Mouse (Mus musculus) forebrain, embryonic 13.5 days (tissue): Measurements from ENCODE around the gene Gata3. TPM values are rescaled to one million over a fixed set of nuclear protein-coding genes. Genes with fewer than 3 reads are reported as not detected.
A peak's percentile ranks its signal among the peaks of the same experiment; 100 is the strongest.

ENCODE experiments used
- ATAC-seq: fragments of 200-750 bp; cut with Nextera tagmentation; 2 replicates; pipeline ENCODE4 v1.8.0; 2017
- H3K27ac ChIP-seq: fragments of 300-500 bp; sonication (generic); 2 replicates; pipeline ENCODE4 v1.5.1; 2015; ENCODE audit warnings: inconsistent platforms, mild to moderate bottlenecking, moderate library complexity
- H3K27me3 ChIP-seq: fragments of 300-500 bp; sonication (generic); 2 replicates; pipeline ENCODE4 v1.6.1; 2015; ENCODE audit warnings: mild to moderate bottlenecking, inconsistent platforms
- H3K36me3 ChIP-seq: fragments of 300-500 bp; sonication (generic); 2 replicates; pipeline ENCODE4 v1.6.1; 2015; ENCODE audit warnings: mild to moderate bottlenecking, inconsistent platforms; ENCODE audit not compliant: poor library complexity, severe bottlenecking
- H3K4me1 ChIP-seq: fragments of 300-500 bp; sonication (generic); 2 replicates; pipeline ENCODE4 v1.6.1; 2015; ENCODE audit warnings: inconsistent platforms
- H3K4me2 ChIP-seq: fragments of 300-500 bp; sonication (generic); 2 replicates; pipeline ENCODE4 v1.6.1; 2015; ENCODE audit warnings: inconsistent platforms, mild to moderate bottlenecking, moderate library complexity
- H3K4me3 ChIP-seq: fragments of 300-500 bp; sonication (generic); 2 replicates; pipeline ENCODE4 v1.5.1; 2015; ENCODE audit warnings: mild to moderate bottlenecking, inconsistent platforms
- H3K9ac ChIP-seq: fragments of 300-500 bp; sonication (generic); 2 replicates; pipeline ENCODE4 v1.6.1; 2015; ENCODE audit warnings: mild to moderate bottlenecking, inconsistent platforms
- H3K9me3 ChIP-seq: fragments of 300-500 bp; sonication (generic); replicated peaks from 2 replicates; pipeline ENCODE4 v1.6.1; 2016; ENCODE audit warnings: inconsistent platforms
- WGBS: fragments of 180-500 bp; shearing (Covaris S2); methylation state at CpG from one replicate; pipeline ENCODE4 v1.1.7; 2015; 5-methylcytosine and 5-hydroxymethylcytosine counted together
- polyA plus RNA-seq: library from polyadenylated mRNA; unstranded; fragments of >200 nt; fragmentation: Nextera tagmentation; extraction: Ambion mirVana; gene quantifications from 2 replicates; pipeline ENCODE4 v1.2.1, GENCODE M21; 2015

Gata3 gene
- polyA plus RNA-seq, 1 experiment from 2014 or later: 3.3 TPM

DNA sequence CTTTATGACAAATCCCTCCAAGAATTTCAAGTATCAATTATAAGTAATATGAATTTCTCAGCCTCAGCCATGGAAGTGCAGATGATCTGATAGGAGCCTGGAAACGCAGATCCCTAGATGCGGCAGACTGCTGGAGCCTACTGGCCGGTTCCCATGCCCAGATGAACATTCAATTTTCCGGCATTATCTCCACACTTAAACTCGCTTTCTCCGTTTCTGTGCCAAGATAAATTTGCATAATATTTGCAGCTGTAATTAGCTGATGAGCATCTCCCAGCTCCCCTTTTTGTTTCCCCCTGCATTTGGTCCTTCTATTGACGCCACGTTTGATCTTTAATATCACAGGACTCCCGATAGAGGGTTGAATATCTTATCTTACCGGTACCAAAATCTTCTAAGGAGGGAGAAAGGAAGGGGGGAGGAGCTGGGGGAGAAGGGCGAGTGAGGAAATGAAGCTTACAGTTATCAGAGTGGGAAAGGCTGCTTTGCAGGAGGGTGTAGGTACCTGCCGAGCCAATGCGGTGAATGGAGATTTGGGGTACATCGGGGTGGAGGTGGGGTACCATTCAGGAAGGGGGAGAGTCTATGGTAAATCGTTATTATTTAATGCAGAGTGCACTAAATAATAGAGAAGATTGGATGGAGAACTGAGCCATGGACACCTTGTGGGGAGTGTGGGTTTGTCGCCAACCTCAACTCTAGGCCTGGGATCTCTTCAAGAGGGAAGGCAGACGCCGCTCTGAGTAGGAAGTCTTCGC is 5.2 kb upstream of the Gata3 start:
- Histone ChIP-seq H3K9me3 (no peaks in the 10 kb centered on the region), H3K4me2 (no peak overlapping the region), H3K27ac (no peak overlapping the region), H3K4me3 (no peak overlapping the region), H3K4me1 (peaks cover 6% of the 10 kb centered on the region; the same call in 1 of the 2 replicates), H3K36me3 (no peaks in the 10 kb centered on the region), H3K9ac (no peak overlapping the region), H3K27me3 (peaks cover 97% of the 10 kb centered on the region)
- no peak for ATAC-seq
- 2% methylated on average over 19 of the region's 19 CpGs for WGBS

DNA sequence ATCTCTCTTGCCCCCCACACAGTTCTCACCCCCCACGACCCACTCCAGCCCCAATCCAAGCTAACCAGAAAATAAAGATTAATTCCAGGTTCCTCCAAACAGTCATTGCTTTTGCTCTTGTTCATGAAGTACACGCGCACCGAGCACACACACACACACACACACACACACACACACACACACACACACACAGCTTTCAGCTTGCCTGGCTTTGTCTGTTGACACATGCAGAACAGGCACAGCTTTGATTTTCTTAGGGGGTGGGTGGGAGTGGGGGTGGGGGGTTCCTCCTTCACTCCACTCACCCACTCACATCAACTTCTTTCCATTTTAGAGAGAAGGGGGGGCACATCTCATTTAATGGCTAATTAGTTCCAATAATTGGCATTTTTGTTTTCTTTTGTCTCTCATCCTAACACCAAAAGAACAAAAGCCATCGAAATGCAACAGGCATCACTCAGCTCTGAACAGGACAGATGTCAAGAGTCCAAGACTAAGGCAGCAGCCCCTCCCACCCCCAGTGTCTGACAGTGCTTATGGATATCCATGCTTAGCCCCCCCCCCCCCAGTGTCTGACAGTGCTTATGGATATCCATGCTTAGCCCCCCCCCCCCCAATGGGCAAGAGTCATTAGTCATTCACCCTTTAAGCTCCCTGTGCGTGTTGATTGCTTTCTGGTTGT is 3.6 kb upstream of the Gata3 start:
- peaks cover 97% of the 10 kb centered on the region for H3K27me3 ChIP-seq
- ATAC-seq: peak; percentile 25; the same call in 1 of the 2 replicates
- no peak overlapping the region for H3K9ac ChIP-seq
- no peak overlapping the region for H3K27ac ChIP-seq
- no peaks in the 10 kb centered on the region for H3K36me3 ChIP-seq
- no peak overlapping the region for H3K4me3 ChIP-seq
- WGBS: under 1% methylated on average over 5 of the region's 6 CpGs
- H3K9me3 ChIP-seq: no peaks in the 10 kb centered on the region
- H3K4me1 ChIP-seq: peaks cover 14% of the 10 kb centered on the region; the same call in 1 of the 2 replicates
- H3K4me2 ChIP-seq: no peak overlapping the region

DNA sequence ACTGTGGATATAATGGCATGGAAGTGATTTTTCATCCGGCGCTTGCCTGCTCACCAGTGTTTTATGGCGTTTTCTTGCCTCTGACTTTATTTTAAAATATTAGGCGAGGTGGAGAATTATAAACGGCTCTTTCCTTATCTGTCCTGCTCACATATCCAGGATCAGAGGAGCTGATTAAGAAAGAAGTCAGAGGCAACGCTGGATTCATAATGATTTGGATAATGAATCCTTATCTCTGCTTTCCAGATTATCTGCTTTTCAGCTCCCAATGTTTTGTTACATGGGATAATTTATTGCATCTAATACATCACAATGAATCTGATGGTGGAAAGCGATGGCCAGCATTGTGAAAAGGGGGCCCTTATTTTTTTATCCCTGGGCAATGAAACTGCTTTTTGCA is 2.7 kb upstream of the Gata3 start:
- H3K9ac ChIP-seq: no peak overlapping the region
- 4% methylated on average over 7 of the region's 7 CpGs for WGBS
- ATAC-seq: no peak

GRCm38 (mm10) chr2:9890906-9891305 is 1.1 kb upstream of the Gata3 start:
- Histone ChIP-seq H3K9ac (no peak overlapping the region), H3K36me3 (no peaks in the 10 kb centered on the region), H3K4me2 (no peak overlapping the region), H3K9me3 (no peaks in the 10 kb centered on the region), H3K4me3 (no peak overlapping the region), H3K4me1 (peaks cover 14% of the 10 kb centered on the region; the same call in 1 of the 2 replicates), H3K27ac (no peak overlapping the region), H3K27me3 (peaks cover 97% of the 10 kb centered on the region)
- no peak for ATAC-seq
- 1% methylated on average over 5 of the region's 5 CpGs for WGBS

More for the DNA sequence above, 2.7 kb upstream of the Gata3 start:
- Histone ChIP-seq H3K4me2 (no peak overlapping the region), H3K36me3 (no peaks in the 10 kb centered on the region), H3K4me1 (peaks cover 14% of the 10 kb centered on the region; the same call in 1 of the 2 replicates), H3K4me3 (no peak overlapping the region), H3K27ac (no peak overlapping the region), H3K27me3 (peaks cover 97% of the 10 kb centered on the region), H3K9me3 (no peaks in the 10 kb centered on the region)

GRCm38 (mm10) chr2:9890251-9890650 is 417 bp upstream of the Gata3 start:
- Histone ChIP-seq H3K27me3 (peaks cover 97% of the 10 kb centered on the region), H3K4me1 (peaks cover 11% of the 10 kb centered on the region; the same call in 1 of the 2 replicates), H3K9me3 (no peaks in the 10 kb centered on the region), H3K4me2 (no peak overlapping the region), H3K4me3 (no peak overlapping the region), H3K9ac (no peak overlapping the region), H3K36me3 (no peaks in the 10 kb centered on the region), H3K27ac (no peak overlapping the region)
- 4% methylated on average over 8 of the region's 8 CpGs for WGBS
- no peak for ATAC-seq

- peak within 1 kb of the TSS; percentile 1; the same call in 1 of the 2 replicates for H3K4me3 ChIP-seq
- H3K4me2 ChIP-seq: peak within 1 kb of the TSS; percentile 27; the same call in 1 of the 2 replicates
- no peak within 1 kb of the TSS for H3K27ac ChIP-seq
- no peak within 1 kb of the TSS for H3K9ac ChIP-seq
- under 1% methylated on average over 30 of the region's 30 CpGs for WGBS
- no peaks in the 10 kb centered on the region for H3K9me3 ChIP-seq
- peak; percentile 34; the same call in 1 of the 2 replicates for ATAC-seq
- H3K36me3 ChIP-seq: no peaks in the 10 kb centered on the region
- peaks cover 97% of the 10 kb centered on the region for H3K27me3 ChIP-seq
- H3K4me1 ChIP-seq: peaks cover 8% of the 10 kb centered on the region; the same call in 1 of the 2 replicates
Measured at GRCm38 (mm10) chr2:9888913-9889650, 752 bp downstream of the Gata3 start, which contains the start of gene 9230102O04Rik. 9230102O04Rik (minus strand) TSS chr2:9889540.

DNA sequence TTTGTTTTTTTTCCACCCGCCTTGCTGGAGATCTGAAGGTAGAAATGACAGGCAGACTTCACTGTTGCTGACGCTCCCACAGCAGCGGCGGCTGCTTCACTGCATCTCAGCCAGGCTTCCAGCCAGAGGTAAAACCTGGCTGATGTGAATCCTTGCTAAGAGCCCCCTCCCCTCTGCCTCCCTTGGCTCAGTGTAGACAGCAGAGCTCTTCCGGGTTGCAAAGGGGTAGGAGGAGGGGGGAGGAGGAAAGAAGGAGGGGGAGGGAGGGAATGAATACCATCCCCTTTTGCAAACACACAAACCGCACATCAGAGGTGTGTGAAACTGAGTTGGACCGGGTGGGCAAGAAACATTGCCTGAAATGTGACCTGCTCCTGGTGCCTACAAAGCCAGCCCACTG is 2.2 kb downstream of the Gata3 start:
- Histone ChIP-seq H3K27ac (no peak overlapping the region), H3K4me3 (no peak overlapping the region), H3K4me2 (no peak overlapping the region)

GRCm38 (mm10) chr2:9886921-9887610 is 2.8 kb downstream of the Gata3 start:
- H3K27ac ChIP-seq: no peak overlapping the region
- no peak for ATAC-seq
- H3K27me3 ChIP-seq: peaks cover 97% of the 10 kb centered on the region
- no peaks in the 10 kb centered on the region for H3K9me3 ChIP-seq
- no peaks in the 10 kb centered on the region for H3K36me3 ChIP-seq
- no peak overlapping the region for H3K9ac ChIP-seq
- H3K4me1 ChIP-seq: peaks cover 12% of the 10 kb centered on the region; the same call in 1 of the 2 replicates
- H3K4me3 ChIP-seq: no peak overlapping the region
- 3% methylated on average over 7 of the region's 7 CpGs for WGBS
- no peak overlapping the region for H3K4me2 ChIP-seq

More for the DNA sequence above, 2.2 kb downstream of the Gata3 start:
- peaks cover 8% of the 10 kb centered on the region; the same call in 1 of the 2 replicates for H3K4me1 ChIP-seq
- no peak for ATAC-seq
- WGBS: 0% methylated on average over 7 of the region's 7 CpGs
- no peaks in the 10 kb centered on the region for H3K9me3 ChIP-seq
- H3K36me3 ChIP-seq: no peaks in the 10 kb centered on the region
- H3K27me3 ChIP-seq: peaks cover 97% of the 10 kb centered on the region
- H3K9ac ChIP-seq: no peak overlapping the region

- no peak for ATAC-seq
- peaks cover 100% of the 10 kb centered on the region for H3K27me3 ChIP-seq
- peaks cover 18% of the 10 kb centered on the region for H3K4me1 ChIP-seq
- 5% methylated on average over 3 of the region's 3 CpGs for WGBS
- H3K27ac ChIP-seq: no peak overlapping the region
- no peak overlapping the region for H3K4me2 ChIP-seq
- H3K9ac ChIP-seq: no peak overlapping the region
- no peak overlapping the region for H3K4me3 ChIP-seq
- no peaks in the 10 kb centered on the region for H3K36me3 ChIP-seq
- H3K9me3 ChIP-seq: no peaks in the 10 kb centered on the region
Measured at GRCm38 (mm10) chr2:9886031-9886430, 3.8 kb downstream of the Gata3 start.

DNA sequence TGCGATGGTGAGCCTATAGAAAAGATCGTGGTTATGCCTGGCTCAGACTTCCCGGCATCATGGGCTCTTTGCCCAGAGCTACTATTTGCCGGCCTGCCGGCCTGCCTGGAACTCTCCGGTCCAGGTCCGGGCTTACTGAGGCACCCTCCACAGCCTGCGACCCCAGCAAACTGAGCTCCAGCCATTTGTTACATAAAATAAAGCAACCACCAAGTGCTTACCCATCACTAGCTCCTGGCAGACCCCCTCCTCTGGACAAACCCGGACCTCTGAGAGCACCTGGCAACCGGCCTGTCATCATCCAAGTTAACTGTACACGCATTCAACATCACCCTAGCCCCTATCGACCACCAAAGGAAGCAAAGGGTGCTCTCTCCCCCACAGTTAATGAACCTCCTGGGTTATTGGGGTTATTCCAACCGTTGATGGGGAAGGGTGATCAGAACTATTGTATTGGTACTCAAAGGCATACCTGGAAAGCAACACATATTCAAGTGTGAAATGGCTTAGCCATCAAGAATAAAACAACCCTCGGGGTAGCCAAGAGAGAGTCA is 4.5 kb downstream of the Gata3 start:
- Histone ChIP-seq H3K36me3 (no peaks in the 10 kb centered on the region), H3K4me3 (no peak overlapping the region), H3K27ac (no peak overlapping the region), H3K4me2 (no peak overlapping the region), H3K9ac (no peak overlapping the region), H3K4me1 (peaks cover 21% of the 10 kb centered on the region), H3K9me3 (no peaks in the 10 kb centered on the region), H3K27me3 (peaks cover 100% of the 10 kb centered on the region)
- whole genome bisulfite sequencing: under 1% methylated on average over 14 of the region's 14 CpGs
- no peak for ATAC-seq

- no peak for ATAC-seq
- no peak overlapping the region for H3K27ac ChIP-seq
- peaks cover 21% of the 10 kb centered on the region for H3K4me1 ChIP-seq
- H3K9me3 ChIP-seq: no peaks in the 10 kb centered on the region
- H3K9ac ChIP-seq: no peak overlapping the region
- 1% methylated on average over 15 of the region's 15 CpGs for WGBS
- no peak overlapping the region for H3K4me2 ChIP-seq
- H3K27me3 ChIP-seq: peaks cover 100% of the 10 kb centered on the region
- H3K36me3 ChIP-seq: no peaks in the 10 kb centered on the region
- no peak overlapping the region for H3K4me3 ChIP-seq
Measured at GRCm38 (mm10) chr2:9884533-9885216, 5.2 kb downstream of the Gata3 start.
